Mouse (Mus musculus) lung, embryonic 14.5 days (tissue): ENCODE measurements at regions not wholly inside any gene's neighbourhood (a gene's known extent, or its start where the extent isn't known, plus 50 kb on each side); places are given as distances from the start of the nearest gene placed in this dataset.

Experiments used
- ATAC-seq: fragments of 200-750 bp; cut with Nextera tagmentation; 2 replicates; pipeline ENCODE4 v1.8.0; 2017; ENCODE audit warnings: mild to moderate bottlenecking, moderate TSS enrichment, moderate library complexity; ENCODE audit not compliant: insufficient read depth
- DNase-seq: peaks from one replicate; pipeline ENCODE4 v3.0.0-alpha.2; 2015
- H3K27ac ChIP-seq: fragments of 300-500 bp; sonication (generic); 2 replicates; pipeline ENCODE4 v1.5.1; 2014; ENCODE audit warnings: low read depth, mild to moderate bottlenecking, moderate library complexity
- H3K27me3 ChIP-seq: fragments of 300-500 bp; sonication (generic); 2 replicates; pipeline ENCODE4 v1.6.1; 2014; ENCODE audit warnings: low read length, control low read depth; ENCODE audit not compliant: insufficient read depth
- H3K36me3 ChIP-seq: fragments of 300-500 bp; sonication (generic); 2 replicates; pipeline ENCODE4 v1.6.1; 2014; ENCODE audit warnings: control low read depth; ENCODE audit not compliant: insufficient read depth
- H3K4me1 ChIP-seq: fragments of 300-500 bp; sonication (generic); 2 replicates; pipeline ENCODE4 v1.6.1; 2014; ENCODE audit warnings: antibody characterized with exemption, control low read depth; ENCODE audit not compliant: insufficient read depth
- H3K4me2 ChIP-seq: fragments of 300-500 bp; sonication (generic); 2 replicates; pipeline ENCODE4 v1.6.1; 2014; ENCODE audit warnings: mild to moderate bottlenecking
- H3K4me3 ChIP-seq: fragments of 300-500 bp; sonication (generic); 2 replicates; pipeline ENCODE4 v1.5.1; 2014; ENCODE audit warnings: low read depth, low read length
- H3K9ac ChIP-seq: fragments of 300-500 bp; sonication (generic); 2 replicates; pipeline ENCODE4 v1.6.1; 2014
- H3K9me3 ChIP-seq: fragments of 300-500 bp; sonication (generic); 2 replicates; pipeline ENCODE4 v1.6.1; 2016; ENCODE audit warnings: low read depth, low read length, control low read depth
- CTCF ChIP-seq: IDR thresholded peaks from 2 replicates; pipeline ENCODE4 v1.5.1; 2016; ENCODE audit warnings: antibody characterized with exemption, low read depth
- WGBS: fragments of 180-500 bp; shearing (Covaris S2); extraction: QIAGEN DNeasy Blood & Tissue Kit; methylation state at CpG from one replicate; pipeline ENCODE4 v1.1.7; 2014; 5-methylcytosine and 5-hydroxymethylcytosine counted together

GRCm38 (mm10) chr3:35703528-35704327, 50.2 kb upstream of the Atp11b start:
- H3K36me3 ChIP-seq: no peaks in the 10 kb centered on the region
- WGBS: 62% methylated on average over 8 of the region's 8 CpGs
- ATAC-seq: no peak
- no peak overlapping the region for H3K4me3 ChIP-seq
- H3K9me3 ChIP-seq: no peaks in the 10 kb centered on the region
- no peak overlapping the region for H3K4me2 ChIP-seq
- no peaks in the 10 kb centered on the region for H3K4me1 ChIP-seq
- no peak overlapping the region for H3K27ac ChIP-seq
- no peaks in the 10 kb centered on the region for H3K27me3 ChIP-seq
- DNase-seq: no peak
- no peak for TF ChIP-seq CTCF
- H3K9ac ChIP-seq: no peak overlapping the region
